Comparison of ENCODE assay signal across 10 mouse cellular contexts in genomic region chr14:117141077-117141848, GRCm38 (mm10).
DNase-seq lines count a peak whose midpoint lies in the region; ATAC-seq and TF ChIP-seq lines count a peak whose summit lies in the region.
"Had no signal": no experiment of that assay in that cellular context is flagged by ENCODE, and none has a peak within 500 bp of the region (broad histone marks: within the 10 kb centered on the region; RNA-seq: fewer than 3 reads in every experiment).

No protein-coding gene starts in this region.

- no peak overlapping the region for H3K4me3 ChIP-seq in midbrain, embryonic 12.5 days
- H3K4me3 ChIP-seq in midbrain, embryonic 11.5 days (ENCODE audit: low read depth, low read length) = no peak overlapping the region
- H3K4me3 ChIP-seq in limb, embryonic 13.5 days = no peak overlapping the region
- no peak overlapping the region for H3K4me3 ChIP-seq in liver, postnatal 0 days (ENCODE audit: low read depth, low read length)

- no peaks in the 10 kb centered on the region for H3K27me3 ChIP-seq in midbrain, embryonic 12.5 days
- H3K27me3 ChIP-seq in midbrain, embryonic 11.5 days (ENCODE audit: control insufficient read depth, insufficient read depth, low read length) = no peaks in the 10 kb centered on the region
- no peaks in the 10 kb centered on the region for H3K27me3 ChIP-seq in limb, embryonic 13.5 days
- H3K27me3 ChIP-seq in liver, postnatal 0 days (ENCODE audit: insufficient read depth, low read length) = no peaks in the 10 kb centered on the region

- H3K4me2 ChIP-seq in midbrain, embryonic 12.5 days (replicated peaks) = no peak overlapping the region
- no peak overlapping the region for H3K4me2 ChIP-seq in midbrain, embryonic 11.5 days
- no peak overlapping the region for H3K4me2 ChIP-seq in limb, embryonic 13.5 days (replicated peaks)
- no peak overlapping the region for H3K4me2 ChIP-seq in liver, postnatal 0 days (ENCODE audit: low read depth, low read length)

- H3K36me3 ChIP-seq in midbrain, embryonic 12.5 days = no peaks in the 10 kb centered on the region
- H3K36me3 ChIP-seq in midbrain, embryonic 11.5 days (ENCODE audit: control insufficient read depth, insufficient read depth, low read length) = no peaks in the 10 kb centered on the region
- H3K36me3 ChIP-seq in limb, embryonic 13.5 days = no peaks in the 10 kb centered on the region
- H3K36me3 ChIP-seq in liver, postnatal 0 days (replicated peaks; ENCODE audit: insufficient read depth, low read length) = no peaks in the 10 kb centered on the region

- WGBS in midbrain, embryonic 12.5 days = 73% methylated on average over 6 of the region's 6 CpGs
- 89% methylated on average over 6 of the region's 6 CpGs for WGBS in midbrain, embryonic 11.5 days
- 43% methylated on average over 6 of the region's 6 CpGs for WGBS in limb, embryonic 13.5 days
- WGBS in liver, postnatal 0 days (ENCODE audit: insufficient replicate concordance) = 76% methylated on average over 6 of the region's 6 CpGs

- no peak for TF ChIP-seq CTCF in liver, postnatal 0 days (IDR thresholded peaks at IDR 0.05; ENCODE audit: low read depth)

- no peaks in the 10 kb centered on the region for H3K9me3 ChIP-seq in midbrain, embryonic 12.5 days
- H3K9me3 ChIP-seq in midbrain, embryonic 11.5 days (ENCODE audit: control insufficient read depth, low read length) = no peaks in the 10 kb centered on the region
- no peaks in the 10 kb centered on the region for H3K9me3 ChIP-seq in limb, embryonic 13.5 days
- H3K9me3 ChIP-seq in liver, postnatal 0 days (ENCODE audit: low read length) = no peaks in the 10 kb centered on the region

- no peak for TF ChIP-seq EP300 in liver, postnatal 0 days (IDR thresholded peaks at IDR 0.05; ENCODE audit: low read depth)

- peaks cover 8% of the 10 kb centered on the region; the same call in 1 of the 2 replicates for H3K4me1 ChIP-seq in midbrain, embryonic 12.5 days
- H3K4me1 ChIP-seq in midbrain, embryonic 11.5 days (ENCODE audit: control insufficient read depth, insufficient read depth, low read length) = no peaks in the 10 kb centered on the region
- H3K4me1 ChIP-seq in limb, embryonic 13.5 days = peaks cover 26% of the 10 kb centered on the region
- H3K4me1 ChIP-seq in liver, postnatal 0 days (ENCODE audit: insufficient read depth) = no peaks in the 10 kb centered on the region

- 0 out of 2 replicates have a peak overlapping the region, but pooled peaks have one; percentile 0 for H3K27ac ChIP-seq in midbrain, embryonic 12.5 days (replicated peaks)
- no peak overlapping the region for H3K27ac ChIP-seq in midbrain, embryonic 11.5 days (ENCODE audit: low read depth, low read length)
- H3K27ac ChIP-seq in limb, embryonic 13.5 days = no peak overlapping the region
- no peak overlapping the region for H3K27ac ChIP-seq in liver, postnatal 0 days (ENCODE audit: low read depth)

- peak; percentile 56; the same call in 1 of the 2 replicates for ATAC-seq in midbrain, embryonic 12.5 days (ENCODE audit: low FRiP score, low read depth)
- ATAC-seq in midbrain, embryonic 11.5 days (ENCODE audit: low FRiP score) = no peak
- 0 out of 2 replicates have a peak, but pooled peaks have one; percentile 64 for ATAC-seq in limb, embryonic 13.5 days (ENCODE audit: low FRiP score, low read depth)
- ATAC-seq in liver, postnatal 0 days = no peak

- no peak overlapping the region for H3K9ac ChIP-seq in midbrain, embryonic 12.5 days (replicated peaks)
- no peak overlapping the region for H3K9ac ChIP-seq in midbrain, embryonic 11.5 days (ENCODE audit: low read length)
- no peak overlapping the region for H3K9ac ChIP-seq in limb, embryonic 13.5 days
- no peak overlapping the region for H3K9ac ChIP-seq in liver, postnatal 0 days (replicated peaks)

- peak; percentile 4 to 40 for DNase-seq in cerebellum, postnatal 10 days
- no peak for DNase-seq in cerebellum, postnatal 36 days
- DNase-seq in midbrain, embryonic 11.5 days (ENCODE audit: low spot score, missing footprints) = no peak
- DNase-seq in retina, postnatal 7 days (ENCODE audit: low read depth, low spot score) = peak; percentile 21
- no peak for DNase-seq in B cell, adult 2 months
- no peak for DNase-seq in liver, postnatal 0 days
- DNase-seq: kidney, postnatal 4 days; right cerebral cortex, postnatal 4 days had no signal

Comparison
In these comparisons a context has a peak if more than half of its experiments do, and no peak if none do; other contexts are left out.
1. DNase-seq: peak in cerebellum, postnatal 10 days (2 of 2) and retina, postnatal 7 days (single experiment); none in cerebellum, postnatal 36 days (0 of 2), midbrain, embryonic 11.5 days (single experiment), B cell, adult 2 months (0 of 2) and liver, postnatal 0 days (single experiment).
2. ATAC-seq: peak in midbrain, embryonic 12.5 days (single experiment) and limb, embryonic 13.5 days (single experiment); none in midbrain, embryonic 11.5 days (single experiment) and liver, postnatal 0 days (single experiment).